Mouse (Mus musculus): ENCODE results near the gene Poc1a. TPM values are rescaled to one million over a fixed set of nuclear protein-coding genes. Genes with fewer than 3 reads are reported as not detected.

Poc1a gene
- total RNA-seq, 2 experiments from 2014 or later = 18.6 to 19.6 TPM

GRCm38 (mm10) chr9:106305228-106305627 is 24.4 kb downstream of the Poc1a start:
- TF ChIP-seq CTCF (IDR thresholded peaks at IDR 0.05) = no peak
- no peak for DNase-seq (ENCODE audit: extremely low spot score in 1 of 2, low spot score in 2 of 2)
- intact Hi-C loops (cut with DNase I) = loop anchor here (2.0 kb wide), 1 partner anchor 16 kb away; no protein-coding TSS in a partner anchor
- no peak overlapping the region for H3K4me3 ChIP-seq
- H3K27ac ChIP-seq = no peak overlapping the region

GRCm38 (mm10) chr9:106306662-106307351 is 25.9 kb downstream of the Poc1a start:
- Histone ChIP-seq H3K4me3 (no peak overlapping the region), H3K27ac (peak overlapping the region; percentile 11; the same call in 1 of the 2 replicates)
- intact Hi-C loops (cut with DNase I) = loop anchor here (1.0 to 2.0 kb wide), 4 partner anchors 42 to 115 kb away; no protein-coding TSS in a partner anchor
- DNase-seq (ENCODE audit: extremely low spot score in 1 of 2, low spot score in 2 of 2) = peak; percentile 77 to 88
- peak; percentile 99 for TF ChIP-seq CTCF (IDR thresholded peaks at IDR 0.05)

- DNase-seq (ENCODE audit: extremely low spot score in 1 of 2, low spot score in 2 of 2) = no peak
- Histone ChIP-seq H3K4me3 (no peak overlapping the region), H3K27ac (peak overlapping the region; percentile 87)
- TF ChIP-seq CTCF (IDR thresholded peaks at IDR 0.05) = no peak
- intact Hi-C loops (cut with DNase I) = no loop called here
Measured at GRCm38 (mm10) chr9:106308151-106308550, 27.3 kb downstream of the Poc1a start.

GRCm38 (mm10) chr9:106308555-106308954 is 27.7 kb downstream of the Poc1a start:
- no peak for DNase-seq (ENCODE audit: extremely low spot score in 1 of 2, low spot score in 2 of 2)
- peak overlapping the region; percentile 87 for H3K27ac ChIP-seq
- TF ChIP-seq CTCF (IDR thresholded peaks at IDR 0.05) = no peak
- no peak overlapping the region for H3K4me3 ChIP-seq
- intact Hi-C loops (cut with DNase I) = no loop called here

GRCm38 (mm10) chr9:106308983-106309382 is 28.1 kb downstream of the Poc1a start:
- DNase-seq (ENCODE audit: extremely low spot score in 1 of 2, low spot score in 2 of 2) = no peak
- H3K27ac ChIP-seq = peak overlapping the region; percentile 87
- TF ChIP-seq CTCF (IDR thresholded peaks at IDR 0.05) = no peak
- no peak overlapping the region for H3K4me3 ChIP-seq
- intact Hi-C loops (cut with DNase I) = no loop called here

- Histone ChIP-seq H3K4me3 (no peak overlapping the region), H3K27ac (peak overlapping the region; percentile 87)
- intact Hi-C loops (cut with DNase I) = no loop called here
- no peak for TF ChIP-seq CTCF (IDR thresholded peaks at IDR 0.05)
- no peak for DNase-seq (ENCODE audit: extremely low spot score in 1 of 2, low spot score in 2 of 2)
Measured at GRCm38 (mm10) chr9:106309859-106310258, 29.0 kb downstream of the Poc1a start.

GRCm38 (mm10) chr9:106311625-106312191 is 30.8 kb downstream of the Poc1a start:
- TF ChIP-seq CTCF (IDR thresholded peaks at IDR 0.05) = no peak; the same call in 1 of the 2 replicates
- no peak for DNase-seq (ENCODE audit: extremely low spot score in 1 of 2, low spot score in 2 of 2)
- intact Hi-C loops (cut with DNase I) = no loop called here

GRCm38 (mm10) chr9:106312950-106313360 is 32.1 kb downstream of the Poc1a start:
- intact Hi-C loops (cut with DNase I) = no loop called here
- Histone ChIP-seq H3K4me3 (no peak overlapping the region), H3K27ac (peak overlapping the region; percentile 19; the same call in 1 of the 2 replicates)
- TF ChIP-seq CTCF (IDR thresholded peaks at IDR 0.05) = no peak
- no peak for DNase-seq (ENCODE audit: extremely low spot score in 1 of 2, low spot score in 2 of 2)

More at GRCm38 (mm10) chr9:106311625-106312191, 30.8 kb downstream of the Poc1a start:
- Histone ChIP-seq H3K4me3 (no peak overlapping the region), H3K27ac (peak overlapping the region; percentile 69)

GRCm38 (mm10) chr9:106314196-106314595 is 33.3 kb downstream of the Poc1a start:
- peak overlapping the region; percentile 58 for H3K27ac ChIP-seq
- intact Hi-C loops (cut with DNase I) = no loop called here
- DNase-seq (ENCODE audit: extremely low spot score in 1 of 2, low spot score in 2 of 2) = no peak
- TF ChIP-seq CTCF (IDR thresholded peaks at IDR 0.05) = no peak
- H3K4me3 ChIP-seq = no peak overlapping the region

- peak overlapping the region; percentile 84 for H3K27ac ChIP-seq
- DNase-seq (ENCODE audit: extremely low spot score in 1 of 2, low spot score in 2 of 2) = no peak
- no peak for TF ChIP-seq CTCF (IDR thresholded peaks at IDR 0.05)
- intact Hi-C loops (cut with DNase I) = no loop called here
- H3K4me3 ChIP-seq = no peak overlapping the region
Measured at GRCm38 (mm10) chr9:106318074-106318473, 37.2 kb downstream of the Poc1a start.

- Histone ChIP-seq H3K27ac (peak overlapping the region; percentile 84), H3K4me3 (no peak overlapping the region)
- no peak for DNase-seq (ENCODE audit: extremely low spot score in 1 of 2, low spot score in 2 of 2)
- TF ChIP-seq CTCF (IDR thresholded peaks at IDR 0.05) = no peak
- intact Hi-C loops (cut with DNase I) = no loop called here
Measured at GRCm38 (mm10) chr9:106319095-106319494, 38.2 kb downstream of the Poc1a start.

- no peak for TF ChIP-seq CTCF (IDR thresholded peaks at IDR 0.05)
- Histone ChIP-seq H3K4me3 (no peak overlapping the region), H3K27ac (peak overlapping the region; percentile 68)
- intact Hi-C loops (cut with DNase I) = no loop called here
- no peak for DNase-seq (ENCODE audit: extremely low spot score in 1 of 2, low spot score in 2 of 2)
Measured at GRCm38 (mm10) chr9:106322497-106322896, 41.6 kb downstream of the Poc1a start.

All from left cerebral cortex, adult 2 months (tissue).